Mouse (Mus musculus): ENCODE measurements at regions not wholly inside any gene's neighbourhood (a gene's known extent, or its start where the extent isn't known, plus 50 kb on each side); places are given as distances from the start of the nearest gene placed in this dataset.
A peak's percentile ranks its signal among the peaks of the same experiment; 100 is the strongest.
"Not testable (repeated sequence)": the region's sequence is repeated elsewhere in the genome, so short reads cannot be mapped to it uniquely, and the experiment has no call there.

GRCm38 (mm10) chr1:184669173-184669572, 63.2 kb downstream of the Hlx start:
- DNase-seq (ENCODE audit: low read depth), result not testable (repeated sequence)

DNA sequence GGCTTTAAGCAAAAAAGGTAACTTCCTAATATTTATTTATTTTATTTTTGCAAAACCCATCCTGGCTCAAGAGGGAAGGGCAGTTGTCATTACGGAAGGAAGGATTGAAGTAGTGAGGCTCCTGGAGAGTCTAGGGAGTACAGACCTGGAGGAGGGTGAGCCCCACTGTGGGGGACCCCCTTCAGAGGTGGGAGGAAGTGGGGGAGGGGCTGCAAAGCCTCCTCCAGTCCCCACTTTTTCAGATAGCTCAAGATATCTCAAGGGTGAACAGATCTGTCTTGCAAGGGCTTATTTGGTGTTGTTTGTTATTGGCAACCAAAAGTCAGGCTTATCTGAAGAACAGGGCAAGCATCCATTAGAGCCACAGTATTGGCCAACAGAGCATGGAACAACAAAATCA, 64.0 kb downstream of the Hlx start:
- no peak for DNase-seq (ENCODE audit: low read depth)
- no peak for TF ChIP-seq CTCF (IDR thresholded peaks at IDR 0.05; ENCODE audit: borderline replicate concordance, extremely low read depth, insufficient read depth, insufficient read length)

- no peak for TF ChIP-seq POLR2A (IDR thresholded peaks at IDR 0.05; ENCODE audit: borderline replicate concordance, extremely low read depth, insufficient read depth, insufficient read length, poor library complexity, severe bottlenecking)
- TF ChIP-seq CTCF (IDR thresholded peaks at IDR 0.05; ENCODE audit: borderline replicate concordance, extremely low read depth, insufficient read depth, insufficient read length), result no peak
- DNase-seq (ENCODE audit: low read depth), result no peak
Measured at GRCm38 (mm10) chr1:184668022-184668421, 64.4 kb downstream of the Hlx start.

- no peak for DNase-seq (ENCODE audit: low read depth)
- no peak for TF ChIP-seq CTCF (IDR thresholded peaks at IDR 0.05; ENCODE audit: borderline replicate concordance, extremely low read depth, insufficient read depth, insufficient read length)
Measured at GRCm38 (mm10) chr1:184665243-184665642, 67.2 kb downstream of the Hlx start.

DNA sequence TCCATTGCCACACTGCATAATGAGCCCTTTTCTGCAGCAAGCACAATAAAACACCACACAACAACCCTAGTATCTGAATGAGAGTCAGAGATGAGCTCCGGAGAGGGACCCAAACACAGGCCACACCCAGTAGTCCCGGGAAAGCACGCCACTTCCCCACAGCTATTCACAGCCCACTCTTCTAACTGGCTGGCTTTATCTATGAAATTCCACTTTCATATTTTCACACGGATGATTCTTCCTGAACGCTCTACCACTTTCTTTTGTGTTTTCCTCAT, 68.4 kb downstream of the Hlx start:
- DNase-seq (ENCODE audit: low read depth), result no peak
- TF ChIP-seq POLR2A (IDR thresholded peaks at IDR 0.05; ENCODE audit: borderline replicate concordance, extremely low read depth, insufficient read depth, insufficient read length, poor library complexity, severe bottlenecking) (no peak), CTCF (IDR thresholded peaks at IDR 0.05; ENCODE audit: borderline replicate concordance, extremely low read depth, insufficient read depth, insufficient read length) (no peak)

DNA sequence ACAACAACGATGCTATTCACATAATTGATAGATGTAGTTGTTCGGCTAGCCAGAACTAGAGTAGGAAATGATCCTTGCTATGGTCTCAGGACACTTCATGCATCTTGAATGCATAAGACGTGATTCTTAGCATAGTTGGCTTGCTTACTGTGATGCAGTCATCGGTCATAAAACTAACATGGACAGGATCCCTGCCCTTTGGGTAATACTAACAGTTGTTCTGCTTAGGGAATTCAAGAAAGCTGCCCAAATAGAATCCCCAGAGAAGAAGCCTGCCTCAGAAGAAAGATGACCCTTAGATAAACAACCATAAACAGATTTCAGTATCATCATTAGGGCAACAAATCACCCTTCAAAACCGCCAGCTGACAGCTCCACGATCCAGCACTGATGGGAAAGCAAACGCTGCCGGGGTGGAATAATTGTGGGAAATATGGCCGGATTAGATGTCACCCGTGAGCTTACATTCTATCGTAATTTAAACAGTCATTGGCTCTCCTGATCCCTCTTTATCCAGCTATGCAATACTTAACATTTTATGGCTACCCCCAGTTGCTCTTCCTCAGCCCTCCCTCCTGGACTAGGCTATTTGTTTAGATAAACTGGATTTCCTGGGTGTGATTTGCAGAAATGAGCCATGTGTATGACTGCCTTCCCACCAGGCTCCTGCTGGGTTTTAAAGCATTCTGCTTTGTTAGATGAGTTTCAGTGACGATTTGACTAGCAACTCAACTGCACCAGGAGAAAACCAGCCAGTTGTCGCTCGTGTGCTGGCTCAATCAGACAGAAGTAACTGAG, 68.9 kb downstream of the Hlx start:
- peak; percentile 25 for DNase-seq (ENCODE audit: low read depth)
- TF ChIP-seq POLR2A (IDR thresholded peaks at IDR 0.05; ENCODE audit: borderline replicate concordance, extremely low read depth, insufficient read depth, insufficient read length, poor library complexity, severe bottlenecking) (no peak), CTCF (IDR thresholded peaks at IDR 0.05; ENCODE audit: borderline replicate concordance, extremely low read depth, insufficient read depth, insufficient read length) (no peak)

- no peak for DNase-seq (ENCODE audit: low read depth)
- TF ChIP-seq CTCF (IDR thresholded peaks at IDR 0.05; ENCODE audit: borderline replicate concordance, extremely low read depth, insufficient read depth, insufficient read length), result no peak
- TF ChIP-seq POLR2A (IDR thresholded peaks at IDR 0.05; ENCODE audit: borderline replicate concordance, extremely low read depth, insufficient read depth, insufficient read length, poor library complexity, severe bottlenecking), result no peak
Measured at GRCm38 (mm10) chr1:184650541-184651105, 81.8 kb downstream of the Hlx start.

DNA sequence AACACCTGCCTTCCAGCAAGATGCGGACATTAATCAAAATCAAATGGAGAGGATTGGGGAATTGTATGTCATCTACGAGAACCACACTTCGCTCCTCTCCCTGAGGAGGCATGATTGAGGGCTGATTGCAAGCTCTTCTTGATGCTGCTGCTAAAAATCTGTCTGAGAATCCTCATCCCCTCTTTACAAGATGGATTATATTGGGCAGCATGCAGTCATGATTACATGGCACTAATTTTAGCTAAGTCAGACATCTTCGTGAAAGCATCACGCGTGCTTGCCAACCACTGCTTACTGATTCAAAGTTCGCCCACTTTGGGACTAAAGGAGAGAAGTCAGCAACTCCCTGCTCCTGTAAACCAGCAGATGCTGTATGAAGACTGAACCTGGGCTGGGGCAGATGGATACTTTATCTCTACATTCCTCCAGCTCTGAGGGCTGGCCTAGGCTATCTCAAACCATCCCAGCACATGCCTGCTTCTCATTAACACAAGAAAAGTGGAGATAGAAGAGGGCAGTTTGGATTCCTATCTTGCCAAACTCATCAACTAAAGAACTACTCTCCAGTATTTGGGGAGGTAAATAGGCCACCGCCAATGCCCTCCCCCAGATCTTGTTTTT, 84.4 kb downstream of the Hlx start:
- DNase-seq (ENCODE audit: low read depth), result no peak
- TF ChIP-seq POLR2A (IDR thresholded peaks at IDR 0.05; ENCODE audit: borderline replicate concordance, extremely low read depth, insufficient read depth, insufficient read length, poor library complexity, severe bottlenecking) (no peak), CTCF (IDR thresholded peaks at IDR 0.05; ENCODE audit: borderline replicate concordance, extremely low read depth, insufficient read depth, insufficient read length) (no peak)

DNA sequence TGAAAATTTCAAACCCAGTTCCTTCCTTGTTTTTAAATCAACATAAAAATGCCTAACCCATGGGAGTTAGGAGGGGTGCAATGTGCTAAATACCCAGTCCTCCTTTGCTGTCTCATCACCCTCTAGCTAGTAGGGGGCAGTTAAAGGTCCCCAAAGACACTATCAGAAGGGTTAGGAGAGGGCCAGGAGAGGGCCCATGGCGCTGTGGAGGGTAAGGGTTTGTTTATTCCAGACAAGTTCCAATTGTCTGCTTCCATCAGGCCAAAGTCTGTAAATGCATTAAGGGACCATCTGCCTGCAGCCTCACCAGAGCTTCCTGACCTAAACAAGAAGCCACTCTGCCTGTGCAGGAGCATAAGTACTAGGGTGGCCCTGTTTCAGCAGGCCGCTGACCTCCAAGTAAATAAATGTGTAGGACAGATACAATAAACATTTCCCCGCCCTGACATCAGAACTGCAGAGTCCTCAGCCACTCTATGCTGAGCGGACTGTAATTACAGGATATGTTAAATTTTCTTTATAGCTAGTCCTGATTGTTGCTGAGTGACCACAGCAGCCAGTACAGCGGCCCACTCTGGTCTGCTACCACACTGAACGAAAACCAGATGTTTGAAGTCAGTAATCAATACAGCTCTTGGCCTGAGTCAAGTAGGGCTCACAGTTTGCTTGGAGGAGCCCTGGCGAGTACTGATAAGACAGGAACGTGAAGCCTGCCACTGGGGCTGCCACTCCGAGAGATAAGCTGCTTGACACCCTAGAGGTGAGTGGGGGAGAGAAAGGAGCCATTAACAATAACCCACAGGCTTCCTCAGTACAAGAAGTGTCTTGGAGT, 87.4 kb downstream of the Hlx start:
- DNase-seq (ENCODE audit: low read depth), result no peak
- no peak for TF ChIP-seq POLR2A (IDR thresholded peaks at IDR 0.05; ENCODE audit: borderline replicate concordance, extremely low read depth, insufficient read depth, insufficient read length, poor library complexity, severe bottlenecking)
- no peak for TF ChIP-seq CTCF (IDR thresholded peaks at IDR 0.05; ENCODE audit: borderline replicate concordance, extremely low read depth, insufficient read depth, insufficient read length)

GRCm38 (mm10) chr1:184630695-184631475, 101.5 kb downstream of the Hlx start:
- no peak for DNase-seq (ENCODE audit: low read depth)
- TF ChIP-seq POLR2A (IDR thresholded peaks at IDR 0.05; ENCODE audit: borderline replicate concordance, extremely low read depth, insufficient read depth, insufficient read length, poor library complexity, severe bottlenecking), result no peak
- no peak for TF ChIP-seq CTCF (IDR thresholded peaks at IDR 0.05; ENCODE audit: borderline replicate concordance, extremely low read depth, insufficient read depth, insufficient read length)

DNA sequence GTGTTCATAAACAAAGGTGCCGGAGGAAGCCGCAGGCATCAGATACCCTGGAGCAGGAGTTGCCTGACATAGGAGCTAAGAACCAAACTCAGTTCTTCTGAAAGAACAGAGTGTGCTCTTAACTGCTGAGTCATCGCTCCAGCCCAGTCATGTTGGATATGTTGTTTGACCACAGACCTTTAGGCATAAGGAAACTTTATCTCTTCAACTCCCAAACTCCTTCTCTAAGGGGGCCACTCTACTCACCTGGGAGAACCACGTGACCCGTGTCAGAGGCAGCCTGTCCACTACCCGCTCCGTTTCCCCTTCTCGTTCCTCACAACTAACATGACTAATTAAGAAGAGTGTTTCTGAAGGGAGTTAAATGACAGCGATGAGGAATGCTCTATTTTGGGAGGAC, 103.2 kb downstream of the Hlx start:
- TF ChIP-seq CTCF (IDR thresholded peaks at IDR 0.05; ENCODE audit: borderline replicate concordance, extremely low read depth, insufficient read depth, insufficient read length) (no peak), POLR2A (IDR thresholded peaks at IDR 0.05; ENCODE audit: borderline replicate concordance, extremely low read depth, insufficient read depth, insufficient read length, poor library complexity, severe bottlenecking) (no peak)

More for the DNA sequence above, 103.2 kb downstream of the Hlx start:
- no peak for DNase-seq (ENCODE audit: low read depth)

Measured in brain, embryonic 14.5 days (tissue).